Mouse (Mus musculus) left cerebral cortex, adult 11 months (tissue): ENCODE measurements at regions not wholly inside any gene's neighbourhood (a gene's known extent, or its start where the extent isn't known, plus 50 kb on each side); places are given as distances from the start of the nearest gene placed in this dataset.

Experiments used
- DNase-seq: peaks from one replicate; pipeline ENCODE4 v3.0.0; 2022; ENCODE audit warnings: low spot score

GRCm38 (mm10) chr8:116452806-116453205, 52.0 kb upstream of the Dynlrb2 start:
- no peak for DNase-seq

DNA sequence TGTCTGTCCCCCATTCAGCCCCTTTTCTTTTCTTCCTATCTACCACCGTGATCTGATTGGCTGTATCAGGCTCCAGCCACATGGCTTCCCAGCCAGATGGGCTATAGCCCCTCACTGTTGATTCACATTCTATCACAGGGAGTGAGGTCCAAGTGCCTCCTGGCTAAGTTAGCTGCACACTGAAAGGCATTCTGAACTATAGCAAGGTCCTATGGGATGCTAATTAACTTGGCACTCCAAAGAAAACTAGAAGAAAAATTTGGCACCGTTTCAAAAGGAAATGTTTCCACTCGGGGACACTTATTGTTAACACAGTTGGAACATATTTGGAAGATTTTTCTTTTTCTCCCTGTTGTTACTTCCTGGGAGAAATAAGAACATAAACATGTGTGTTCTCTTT, 53.4 kb upstream of the Dynlrb2 start:
- DNase-seq, result no peak

DNA sequence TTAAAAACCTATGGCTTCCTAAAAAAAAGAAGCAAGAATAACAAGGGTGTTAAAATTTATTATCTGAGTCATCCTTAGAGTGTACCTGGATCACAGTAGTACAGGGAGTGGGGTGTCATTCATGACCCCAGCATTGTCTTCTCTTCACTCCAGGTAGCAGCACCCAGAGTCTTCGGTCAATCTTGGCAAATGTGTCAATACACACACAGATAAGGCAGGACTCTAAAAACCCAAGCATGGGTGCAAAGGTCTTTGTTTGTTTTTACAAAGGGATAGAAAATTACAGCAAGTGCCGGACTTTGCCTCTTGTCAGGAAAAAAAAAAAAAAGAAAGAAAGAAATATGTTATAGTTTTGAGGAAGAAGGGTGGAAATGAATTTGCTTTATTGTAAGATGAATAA, 57.3 kb upstream of the Dynlrb2 start:
- no peak for DNase-seq

- no peak for DNase-seq
Observed at GRCm38 (mm10) chr8:116442827-116443226, 61.9 kb upstream of the Dynlrb2 start.

GRCm38 (mm10) chr8:116438895-116439294, 65.9 kb upstream of the Dynlrb2 start:
- peak; percentile 28 for DNase-seq

- no peak for DNase-seq
Observed at GRCm38 (mm10) chr8:116435268-116435980, 69.3 kb upstream of the Dynlrb2 start.

DNA sequence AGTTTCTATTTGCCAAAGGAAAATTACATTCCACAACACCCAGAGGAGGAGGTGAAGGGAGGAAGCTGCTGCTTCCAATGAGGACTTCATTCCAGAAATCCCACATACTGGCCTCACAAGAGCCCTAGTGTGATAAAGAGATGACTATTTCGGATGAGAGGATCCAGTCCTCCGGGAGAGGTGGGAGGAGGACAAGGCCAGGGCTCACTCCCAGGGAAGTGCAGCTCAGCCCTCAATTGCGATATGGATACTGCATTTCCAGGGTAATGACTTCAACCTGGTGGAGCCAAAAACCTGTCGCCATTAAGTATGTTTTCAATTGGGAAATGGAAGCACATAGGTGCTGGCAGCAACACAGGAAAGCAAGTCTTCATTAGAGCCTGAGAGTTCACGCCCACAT, 74.7 kb upstream of the Dynlrb2 start:
- DNase-seq, result no peak

GRCm38 (mm10) chr8:116429649-116430048, 75.1 kb upstream of the Dynlrb2 start:
- DNase-seq, result no peak

- DNase-seq, result no peak
Observed at GRCm38 (mm10) chr8:116422826-116423225, 81.9 kb upstream of the Dynlrb2 start.

DNA sequence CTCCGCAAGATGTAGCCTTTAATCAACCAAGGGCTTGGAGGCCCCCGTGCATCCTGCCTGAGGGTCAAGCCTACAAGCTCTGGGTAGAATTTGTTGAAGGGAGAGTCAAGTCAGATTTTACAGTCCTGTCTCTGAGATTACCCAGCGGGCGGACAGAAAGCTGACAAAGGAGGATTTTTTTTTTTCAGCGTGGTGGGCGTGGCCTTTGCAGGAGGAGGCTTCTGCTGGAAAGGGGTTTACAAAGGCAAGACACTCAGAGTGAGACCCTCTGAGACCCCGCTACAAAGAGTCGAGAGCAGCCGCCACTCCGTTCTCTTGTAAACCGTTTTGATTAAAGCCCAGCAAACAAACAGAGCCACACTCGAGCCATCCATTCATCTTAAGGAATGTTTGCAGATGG, 92.1 kb upstream of the Dynlrb2 start:
- DNase-seq, result no peak

DNA sequence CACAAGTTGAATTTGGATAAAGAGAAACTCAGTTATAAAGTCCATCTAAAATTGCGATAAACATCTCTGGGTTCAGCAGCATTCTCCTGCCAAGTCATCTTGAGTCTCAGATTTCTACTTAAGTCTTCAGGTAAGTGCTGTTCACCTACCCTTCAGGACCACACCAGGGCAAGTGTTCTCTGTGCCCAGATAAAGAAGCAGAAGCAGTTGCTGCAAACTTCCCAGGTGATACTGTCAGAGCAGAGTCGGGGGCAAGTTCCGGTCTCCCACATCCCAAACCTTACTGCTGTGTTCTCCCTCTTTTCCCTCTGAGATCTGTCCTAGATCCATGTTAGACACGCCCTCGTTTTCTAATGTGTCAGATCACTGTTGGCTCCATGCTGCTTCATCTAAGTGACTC, 94.7 kb upstream of the Dynlrb2 start:
- no peak for DNase-seq

DNA sequence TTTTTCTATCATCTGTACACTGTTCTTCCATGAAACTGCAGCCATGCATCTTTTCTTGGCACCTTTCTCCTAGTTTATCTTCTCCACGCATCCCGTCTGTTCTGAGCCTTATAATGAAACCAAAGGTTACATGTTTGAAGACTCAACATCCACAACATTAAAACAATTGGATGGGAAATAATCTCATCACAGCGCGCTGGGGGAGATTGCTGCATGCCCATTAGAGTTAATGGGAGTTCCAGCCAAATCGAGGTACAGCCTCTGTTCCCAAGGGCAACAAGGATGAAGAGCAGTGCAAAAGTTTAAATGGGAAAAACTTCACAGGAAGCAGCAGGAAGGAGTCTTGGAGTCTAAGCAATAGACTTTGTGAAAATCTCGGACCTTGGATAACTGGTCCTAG, 95.8 kb upstream of the Dynlrb2 start:
- DNase-seq, result no peak

- no peak for DNase-seq
Observed at GRCm38 (mm10) chr8:116404571-116404970, 100.2 kb upstream of the Dynlrb2 start.

DNA sequence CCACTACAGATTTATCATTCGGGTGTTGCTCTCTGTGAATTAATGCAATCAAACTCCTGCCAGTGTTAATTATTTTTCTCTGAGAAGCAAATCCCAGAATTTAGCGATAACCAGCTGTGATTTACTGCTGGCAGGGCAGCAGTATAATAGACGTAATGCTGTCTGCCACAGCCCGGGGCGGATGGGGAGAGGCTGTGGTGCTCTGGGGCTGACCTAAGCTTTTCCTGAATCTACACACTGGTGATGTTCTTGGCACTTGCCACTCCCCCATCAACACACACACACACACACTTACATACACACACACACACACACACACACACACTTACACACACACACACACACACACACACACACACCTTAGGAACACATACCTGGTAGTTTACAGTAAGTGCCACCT, 101.4 kb upstream of the Dynlrb2 start:
- no peak for DNase-seq

DNA sequence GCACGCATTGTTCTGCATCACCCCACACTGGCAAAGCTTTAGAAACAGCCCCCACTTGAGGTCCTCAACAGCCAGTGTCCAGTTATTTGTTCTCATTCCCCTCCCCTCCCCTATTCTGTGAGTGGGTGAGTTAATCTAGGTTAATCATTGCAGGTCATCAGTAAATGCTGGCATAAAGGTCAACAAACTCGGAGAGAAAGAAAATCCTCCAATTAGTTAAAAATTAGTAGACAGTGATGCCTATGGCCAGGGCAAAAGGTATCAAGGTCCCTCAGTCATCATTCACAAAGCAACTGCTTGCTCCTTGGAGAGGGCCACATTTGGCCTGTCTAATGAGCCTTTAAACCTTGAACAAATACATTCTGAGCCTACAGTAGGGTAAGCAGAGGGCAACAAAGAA, 105.3 kb upstream of the Dynlrb2 start:
- no peak for DNase-seq

DNA sequence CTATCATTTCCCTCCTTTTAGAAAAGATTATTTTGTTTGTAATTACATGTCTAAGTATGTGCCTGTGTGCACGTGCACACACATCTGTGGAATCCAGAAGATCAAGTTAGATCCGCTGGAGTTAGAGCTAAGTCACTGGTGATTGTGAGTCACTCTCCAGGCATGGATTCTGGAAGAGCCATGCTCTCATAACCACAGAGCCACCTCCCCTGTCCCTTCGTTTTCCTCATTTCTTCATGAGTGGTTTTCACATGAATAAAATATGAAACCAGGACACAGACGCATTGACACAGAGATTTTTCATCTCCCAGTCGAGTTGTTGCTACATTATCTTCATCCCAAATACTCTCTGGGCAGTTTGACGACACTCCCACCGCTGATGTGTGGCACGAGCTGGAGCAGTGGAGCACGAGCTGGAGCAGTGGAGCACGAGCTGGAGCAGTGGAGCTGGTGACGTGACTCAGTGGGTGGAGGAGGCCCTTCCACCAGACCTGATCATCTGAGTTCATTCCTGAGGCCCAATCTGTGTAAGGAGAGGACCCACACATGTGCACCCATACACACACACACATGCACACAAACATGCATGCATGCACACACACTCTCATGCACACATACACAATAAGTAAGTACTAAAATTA, 106.1 kb upstream of the Dynlrb2 start:
- no peak for DNase-seq

DNA sequence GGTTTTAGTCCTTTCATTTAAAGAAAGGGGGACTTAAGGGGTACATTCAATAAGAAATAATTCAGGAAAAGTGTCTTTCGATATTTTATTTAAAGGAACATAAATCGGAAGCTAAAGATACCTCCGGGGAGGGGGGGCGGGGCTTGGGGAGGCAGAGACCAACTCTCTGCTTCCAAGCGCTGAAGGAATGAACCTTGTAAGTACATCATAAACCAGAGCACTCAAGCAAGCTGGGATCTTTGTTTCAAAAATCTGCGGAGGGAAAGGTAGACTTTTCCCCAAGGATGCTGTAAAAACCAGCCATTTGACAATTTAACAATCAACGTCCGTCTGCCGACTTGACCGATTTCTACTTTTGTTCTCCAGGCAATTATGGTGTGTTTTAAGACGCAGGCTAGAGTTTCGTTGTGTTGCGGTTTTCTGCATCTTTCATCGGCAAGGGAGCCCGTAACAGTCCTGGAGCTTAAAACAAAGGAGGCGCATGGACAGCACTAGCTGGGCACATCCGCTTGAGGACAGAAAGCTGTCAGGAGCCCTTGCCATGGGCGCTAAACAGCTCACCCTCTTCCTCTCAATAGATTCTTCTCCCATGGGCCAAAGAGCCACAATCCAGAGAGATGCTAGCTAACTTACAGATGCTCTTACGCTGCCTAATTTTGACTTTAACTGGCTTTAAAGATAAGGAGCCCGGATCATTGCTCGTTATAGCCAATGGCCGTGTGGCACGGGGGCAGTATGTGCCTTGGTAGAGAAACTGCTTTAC, 119.4 kb upstream of the Dynlrb2 start:
- no peak for DNase-seq

GRCm38 (mm10) chr8:116384418-116385089, 120.2 kb upstream of the Dynlrb2 start:
- DNase-seq, result no peak

- no peak for DNase-seq
Observed at GRCm38 (mm10) chr8:116383495-116384417, 121.0 kb upstream of the Dynlrb2 start.

DNA sequence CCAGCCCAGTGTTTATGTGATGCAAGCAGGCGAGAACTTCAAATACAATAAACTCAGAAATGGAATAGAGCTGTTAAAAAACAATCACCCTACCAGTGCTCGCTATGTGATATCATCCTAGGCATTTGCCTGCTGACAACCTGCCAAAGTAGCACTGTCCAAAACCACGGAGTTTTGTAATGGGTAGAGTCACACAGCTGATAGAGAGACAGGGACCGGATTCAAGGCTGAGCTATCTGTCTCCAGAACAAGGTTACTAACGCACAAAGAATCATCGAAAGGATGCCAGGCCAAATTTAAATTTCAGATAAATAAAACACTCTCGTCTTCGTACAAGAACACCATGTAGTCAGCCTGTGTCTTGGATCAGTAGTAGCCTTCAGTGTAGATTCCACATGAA, 121.7 kb upstream of the Dynlrb2 start:
- DNase-seq, result no peak

- no peak for DNase-seq
Observed at GRCm38 (mm10) chr8:116380601-116381000, 124.2 kb upstream of the Dynlrb2 start.

- DNase-seq, result no peak
Observed at GRCm38 (mm10) chr8:116379851-116380250, 124.9 kb upstream of the Dynlrb2 start.
